Mouse (Mus musculus) midbrain, embryonic 15.5 days (tissue): Measurements from ENCODE around the gene Fam83c. TPM values are rescaled to one million over a fixed set of nuclear protein-coding genes. Genes with fewer than 3 reads are reported as not detected.

Experiments
- ATAC-seq: fragments of 200-750 bp; cut with Nextera tagmentation; replicated peaks from 2 replicates; pipeline ENCODE4 v1.8.0; 2017; ENCODE audit warnings: moderate TSS enrichment
- H3K27ac ChIP-seq: fragments of 300-500 bp; sonication (generic); 2 replicates; pipeline ENCODE4 v1.5.1; 2015; ENCODE audit warnings: mild to moderate bottlenecking, inconsistent platforms
- H3K27me3 ChIP-seq: fragments of 300-500 bp; sonication (generic); replicated peaks from 2 replicates; pipeline ENCODE4 v1.6.1; 2015; ENCODE audit warnings: inconsistent platforms
- H3K36me3 ChIP-seq: fragments of 300-500 bp; sonication (generic); replicated peaks from 2 replicates; pipeline ENCODE4 v1.6.1; 2015; ENCODE audit warnings: inconsistent platforms
- H3K4me1 ChIP-seq: fragments of 300-500 bp; sonication (generic); 2 replicates; pipeline ENCODE4 v1.6.1; 2015; ENCODE audit warnings: inconsistent platforms
- H3K4me2 ChIP-seq: fragments of 300-500 bp; sonication (generic); 2 replicates; pipeline ENCODE4 v1.6.1; 2015; ENCODE audit warnings: inconsistent platforms, mild to moderate bottlenecking, moderate library complexity
- H3K4me3 ChIP-seq: fragments of 300-500 bp; sonication (generic); 2 replicates; pipeline ENCODE4 v1.5.1; 2015; ENCODE audit warnings: mild to moderate bottlenecking, inconsistent platforms
- H3K9ac ChIP-seq: fragments of 300-500 bp; sonication (generic); 2 replicates; pipeline ENCODE4 v1.6.1; 2015; ENCODE audit warnings: mild to moderate bottlenecking, inconsistent platforms
- H3K9me3 ChIP-seq: fragments of 300-500 bp; sonication (generic); 2 replicates; pipeline ENCODE4 v1.6.1; 2016; ENCODE audit warnings: inconsistent platforms
- whole genome bisulfite sequencing: fragments of 180-500 bp; shearing (Covaris S2); methylation state at CpG from one replicate; pipeline ENCODE4 v1.1.7; 2015; ENCODE audit warnings: mixed read lengths; 5-methylcytosine and 5-hydroxymethylcytosine counted together
- polyA plus RNA-seq: library from polyadenylated mRNA; unstranded; fragments of >200 nt; fragmentation: Nextera tagmentation; extraction: Ambion mirVana; gene quantifications from 2 replicates; pipeline ENCODE4 v1.2.1, GENCODE M21; 2015

The Fam83c gene
- polyA plus RNA-seq, 1 experiment from 2014 or later: 0.54 TPM

DNA sequence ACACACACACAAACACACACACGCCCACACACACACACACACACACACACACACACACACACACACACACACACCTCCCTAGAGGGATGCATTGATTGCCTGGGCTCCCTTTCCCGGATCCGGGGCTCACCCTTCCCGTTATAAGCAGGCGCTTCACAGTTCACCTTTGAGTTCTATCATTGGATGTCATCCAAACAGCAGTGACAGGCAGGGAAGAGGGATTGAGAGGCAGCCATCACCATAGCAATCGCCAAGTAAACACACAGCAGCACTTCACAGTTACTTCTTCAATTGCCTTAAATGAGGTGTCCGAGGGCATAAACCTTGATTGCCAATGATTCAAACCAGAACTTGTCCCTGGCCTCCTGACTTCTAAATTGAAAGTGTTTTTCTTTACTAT, 55.6 kb downstream of the Fam83c start:
- no peak overlapping the region for H3K27ac ChIP-seq
- no peak overlapping the region for H3K4me2 ChIP-seq
- no peaks in the 10 kb centered on the region for H3K36me3 ChIP-seq
- no peak overlapping the region for H3K4me3 ChIP-seq
- H3K9me3 ChIP-seq: no peaks in the 10 kb centered on the region
- H3K9ac ChIP-seq: no peak overlapping the region
- H3K27me3 ChIP-seq: no peaks in the 10 kb centered on the region
- ATAC-seq: no peak
- 48% methylated on average over 7 of the region's 7 CpGs for WGBS
- peaks cover 38% of the 10 kb centered on the region for H3K4me1 ChIP-seq

GRCm38 (mm10) chr2:155778004-155778403, 56.6 kb downstream of the Fam83c start:
- Histone ChIP-seq H3K4me2 (no peak overlapping the region), H3K4me3 (no peak overlapping the region), H3K4me1 (peaks cover 38% of the 10 kb centered on the region), H3K36me3 (no peaks in the 10 kb centered on the region), H3K27me3 (peaks cover 7% of the 10 kb centered on the region), H3K9ac (no peak overlapping the region), H3K27ac (no peak overlapping the region), H3K9me3 (no peaks in the 10 kb centered on the region)
- WGBS: 48% methylated on average over 6 of the region's 6 CpGs
- no peak for ATAC-seq

GRCm38 (mm10) chr2:155777688-155777985, 57.0 kb downstream of the Fam83c start:
- no peak overlapping the region for H3K27ac ChIP-seq
- peaks cover 38% of the 10 kb centered on the region for H3K4me1 ChIP-seq
- H3K9me3 ChIP-seq: no peaks in the 10 kb centered on the region
- no peak overlapping the region for H3K9ac ChIP-seq
- no peaks in the 10 kb centered on the region for H3K36me3 ChIP-seq
- peak overlapping the region; percentile 63; the same call in 1 of the 2 replicates for H3K4me2 ChIP-seq
- 51% methylated on average over 4 of the region's 4 CpGs for WGBS
- no peak overlapping the region for H3K4me3 ChIP-seq
- H3K27me3 ChIP-seq: peaks cover 7% of the 10 kb centered on the region
- no peak for ATAC-seq

Other genes with a start within 250 kb of the Fam83c start
- gene Gss, start 242.0 kb downstream of the Fam83c start, polyA plus RNA-seq: 15.3 and 16.3 TPM in 2 replicates
- 0.64 and 1.2 TPM in 2 replicates for gene Myh7b, start 223.6 kb downstream of the Fam83c start, polyA plus RNA-seq
- gene Trpc4ap, start 142.5 kb downstream of the Fam83c start, polyA plus RNA-seq: 165 and 166 TPM in 2 replicates
- gene Edem2, start 105.4 kb downstream of the Fam83c start, polyA plus RNA-seq: 51.0 and 52.7 TPM in 2 replicates
- not detected in 2 replicates for gene Gm17581, start 99.0 kb downstream of the Fam83c start, polyA plus RNA-seq
- 2.3 and 3.2 TPM in 2 replicates for gene Procr, start 83.7 kb downstream of the Fam83c start, polyA plus RNA-seq
- gene Mmp24, start 59.5 kb downstream of the Fam83c start, polyA plus RNA-seq: 19.3 and 21.6 TPM in 2 replicates
- gene BC029722, start 15.4 kb downstream of the Fam83c start, polyA plus RNA-seq: 39.5 and 40.2 TPM in 2 replicates
- gene Eif6, start 7.9 kb downstream of the Fam83c start, polyA plus RNA-seq: 140 and 156 TPM in 2 replicates
- 63.6 and 68.8 TPM in 2 replicates for gene Uqcc1, start 95.5 kb upstream of the Fam83c start, polyA plus RNA-seq
- gene Gm15557, start 105.9 kb upstream of the Fam83c start, polyA plus RNA-seq: not detected in 2 replicates
- 0.95 and 1.7 TPM in 2 replicates for gene Gdf5, start 110.5 kb upstream of the Fam83c start, polyA plus RNA-seq
- gene Cep250, start 121.6 kb upstream of the Fam83c start, polyA plus RNA-seq: 17.1 and 19.2 TPM in 2 replicates
- gene 6430550D23Rik, start 173.1 kb upstream of the Fam83c start, polyA plus RNA-seq: 1.4 and 1.9 TPM in 2 replicates
- gene Ergic3, start 173.2 kb upstream of the Fam83c start, polyA plus RNA-seq: 468 and 485 TPM in 2 replicates
- gene Fer1l4, start 218.1 kb upstream of the Fam83c start, polyA plus RNA-seq: 0.13 TPM in 1 of 2 replicates, not detected in the other
- 7.6 and 8.0 TPM in 2 replicates for gene Spag4, start 230.3 kb upstream of the Fam83c start, polyA plus RNA-seq